Mouse (Mus musculus): Measurements from ENCODE around the gene Acsbg2. TPM values are rescaled to one million over a fixed set of nuclear protein-coding genes. Genes with fewer than 3 reads are reported as not detected.

The Acsbg2 gene
- total and polyA plus RNA-seq, 2 experiments from 2014 or later = 0.04 TPM; not detected in 1

DNA sequence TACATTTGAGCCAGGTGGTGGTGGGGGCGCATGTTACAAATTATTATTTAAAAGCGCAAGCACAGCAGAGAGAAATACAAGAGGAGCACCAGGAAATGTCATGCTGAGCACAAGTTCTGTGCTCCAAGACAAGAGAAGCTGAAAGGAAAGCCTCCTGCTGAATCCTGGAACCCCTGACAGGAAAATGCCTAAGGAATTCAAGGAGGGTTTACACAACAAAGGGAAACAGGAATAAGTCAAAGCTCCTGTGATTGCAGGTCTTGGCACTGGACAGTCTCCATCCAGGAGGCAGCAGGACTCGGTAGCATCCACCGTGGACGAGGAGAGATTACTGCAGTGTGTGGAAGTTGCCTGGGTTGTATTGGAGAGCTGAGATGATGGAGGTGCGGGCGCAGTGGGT, 8.2 kb downstream of the Acsbg2 start:
- Histone ChIP-seq H3K9me3 (replicated peaks; ENCODE audit: control insufficient read depth, low read length) (peaks cover 6% of the 10 kb centered on the region; the same call in 1 of the 2 replicates), H3K9ac (replicated peaks; ENCODE audit: low read depth, low read length) (no peak overlapping the region), H3K27ac (ENCODE audit: low read depth) (no peak overlapping the region), H3K36me3 (replicated peaks; ENCODE audit: control insufficient read depth, insufficient read depth, low read length) (no peaks in the 10 kb centered on the region), H3K4me2 (ENCODE audit: low read depth, low read length) (no peak overlapping the region), H3K27me3 (ENCODE audit: control insufficient read depth, insufficient read depth, low read length) (no peaks in the 10 kb centered on the region), H3K4me3 (ENCODE audit: low read depth, low read length) (no peak overlapping the region), H3K4me1 (ENCODE audit: control insufficient read depth, insufficient read depth) (no peaks in the 10 kb centered on the region)
- TF ChIP-seq EP300 (IDR thresholded peaks at IDR 0.05; ENCODE audit: low read depth) = no peak
- TF ChIP-seq CTCF (IDR thresholded peaks at IDR 0.05; ENCODE audit: low read depth) = no peak
- DNase-seq (ENCODE audit: low spot score) = no peak
- WGBS = 72% methylated on average over 7 of the region's 7 CpGs
- ATAC-seq (ENCODE audit: insufficient read depth, low read depth) = no peak

DNA sequence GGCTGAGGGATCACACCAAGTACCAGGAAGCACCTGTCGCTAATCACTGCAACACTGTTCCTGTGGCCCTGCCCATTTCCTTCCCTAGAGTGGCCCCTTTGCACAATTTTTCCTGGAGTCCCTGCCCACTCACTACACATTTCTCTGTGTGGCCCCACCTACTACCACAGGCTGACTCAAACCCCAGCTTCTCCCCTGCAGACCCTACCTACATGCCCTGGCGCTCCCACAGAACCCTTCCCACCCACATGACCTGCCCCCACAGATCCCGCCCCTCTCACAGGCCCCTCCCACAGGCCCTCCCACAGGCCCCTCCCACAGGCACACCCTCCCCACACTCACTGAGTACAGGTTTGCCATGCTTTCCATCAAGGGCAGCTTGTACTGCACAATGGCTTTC, 13.1 kb downstream of the Acsbg2 start:
- H3K27ac ChIP-seq (ENCODE audit: low read depth) = no peak overlapping the region
- ATAC-seq (ENCODE audit: insufficient read depth, low read depth) = no peak; the same call in 1 of the 2 replicates
- WGBS = 54% methylated on average over 2 of the region's 3 CpGs
- no peak overlapping the region for H3K4me3 ChIP-seq (ENCODE audit: low read depth, low read length)
- DNase-seq (ENCODE audit: low spot score) = no peak
- H3K36me3 ChIP-seq (replicated peaks; ENCODE audit: control insufficient read depth, insufficient read depth, low read length) = no peaks in the 10 kb centered on the region
- TF ChIP-seq EP300 (IDR thresholded peaks at IDR 0.05; ENCODE audit: low read depth) (no peak), CTCF (IDR thresholded peaks at IDR 0.05; ENCODE audit: low read depth) (no peak)
- H3K9me3 ChIP-seq (replicated peaks; ENCODE audit: control insufficient read depth, low read length) = no peaks in the 10 kb centered on the region
- H3K27me3 ChIP-seq (ENCODE audit: control insufficient read depth, insufficient read depth, low read length) = no peaks in the 10 kb centered on the region
- no peak overlapping the region for H3K4me2 ChIP-seq (ENCODE audit: low read depth, low read length)
- H3K4me1 ChIP-seq (ENCODE audit: control insufficient read depth, insufficient read depth) = no peaks in the 10 kb centered on the region; the same call in 1 of the 2 replicates
- no peak overlapping the region for H3K9ac ChIP-seq (replicated peaks; ENCODE audit: low read depth, low read length)

DNA sequence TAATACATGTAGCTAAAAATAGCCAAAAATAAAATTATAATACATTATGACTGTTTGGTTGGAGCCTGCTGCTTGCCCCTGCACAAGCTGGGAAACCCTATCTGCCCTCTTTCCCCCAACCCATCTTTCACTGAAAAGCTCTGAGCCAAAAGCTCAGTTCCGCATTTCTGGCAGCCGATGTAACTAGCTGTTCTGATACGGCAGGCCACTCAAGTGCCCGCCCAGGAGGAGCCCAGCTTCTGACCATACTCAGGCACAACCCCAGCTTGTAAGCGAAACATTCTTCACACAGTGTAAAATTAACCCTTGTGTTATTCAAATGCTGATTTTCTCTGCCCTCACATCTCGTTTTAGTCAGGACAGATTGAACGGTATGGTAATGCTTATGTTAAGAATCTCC, 15.3 kb downstream of the Acsbg2 start:
- no peaks in the 10 kb centered on the region for H3K36me3 ChIP-seq (replicated peaks; ENCODE audit: control insufficient read depth, insufficient read depth, low read length)
- peak overlapping the region; percentile 1; the same call in 1 of the 2 replicates for H3K4me2 ChIP-seq (ENCODE audit: low read depth, low read length)
- H3K4me1 ChIP-seq (ENCODE audit: control insufficient read depth, insufficient read depth) = no peaks in the 10 kb centered on the region; the same call in 1 of the 2 replicates
- DNase-seq (ENCODE audit: low spot score) = peak; percentile 80
- H3K27me3 ChIP-seq (ENCODE audit: control insufficient read depth, insufficient read depth, low read length) = no peaks in the 10 kb centered on the region
- no peaks in the 10 kb centered on the region for H3K9me3 ChIP-seq (replicated peaks; ENCODE audit: control insufficient read depth, low read length)
- peak; percentile 90 for ATAC-seq (ENCODE audit: insufficient read depth, low read depth)
- H3K27ac ChIP-seq (ENCODE audit: low read depth) = peak overlapping the region; percentile 75
- no peak for TF ChIP-seq EP300 (IDR thresholded peaks at IDR 0.05; ENCODE audit: low read depth)
- no peak for TF ChIP-seq CTCF (IDR thresholded peaks at IDR 0.05; ENCODE audit: low read depth)
- 20% methylated on average over 7 of the region's 7 CpGs for WGBS
- H3K4me3 ChIP-seq (ENCODE audit: low read depth, low read length) = no peak overlapping the region
- H3K9ac ChIP-seq (replicated peaks; ENCODE audit: low read depth, low read length) = no peak overlapping the region

DNA sequence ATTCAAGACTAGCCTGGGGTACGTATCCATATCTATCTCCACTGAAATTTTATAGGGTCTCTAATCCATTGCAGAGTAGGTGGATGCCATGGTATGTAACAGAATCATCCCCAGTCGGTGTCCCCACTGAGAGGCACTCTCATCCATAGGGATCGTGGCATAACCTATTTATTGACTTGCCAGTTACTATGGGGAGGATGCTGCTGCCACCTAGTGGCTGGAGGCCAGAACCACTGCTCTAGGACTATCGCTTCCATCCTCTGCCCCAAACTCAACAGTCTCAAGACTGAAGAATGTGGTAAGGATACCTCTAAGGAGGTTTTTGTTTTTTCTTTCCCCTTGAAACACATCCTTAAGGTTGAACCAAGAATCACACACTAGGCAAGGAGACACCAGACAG, 16.0 kb downstream of the Acsbg2 start:
- Histone ChIP-seq H3K4me3 (ENCODE audit: low read depth, low read length) (no peak overlapping the region), H3K9ac (replicated peaks; ENCODE audit: low read depth, low read length) (no peak overlapping the region), H3K4me2 (ENCODE audit: low read depth, low read length) (no peak overlapping the region), H3K9me3 (replicated peaks; ENCODE audit: control insufficient read depth, low read length) (no peaks in the 10 kb centered on the region), H3K4me1 (ENCODE audit: control insufficient read depth, insufficient read depth) (no peaks in the 10 kb centered on the region; the same call in 1 of the 2 replicates), H3K27me3 (ENCODE audit: control insufficient read depth, insufficient read depth, low read length) (no peaks in the 10 kb centered on the region), H3K27ac (ENCODE audit: low read depth) (peak overlapping the region; percentile 75), H3K36me3 (replicated peaks; ENCODE audit: control insufficient read depth, insufficient read depth, low read length) (no peaks in the 10 kb centered on the region)
- DNase-seq (ENCODE audit: low spot score) (peak; percentile 40), ATAC-seq (ENCODE audit: insufficient read depth, low read depth) (peak; percentile 24; the same call in 1 of the 2 replicates)
- WGBS = 60% methylated on average over 4 of the region's 4 CpGs
- TF ChIP-seq CTCF (IDR thresholded peaks at IDR 0.05; ENCODE audit: low read depth) = peak; percentile 76
- no peak for TF ChIP-seq EP300 (IDR thresholded peaks at IDR 0.05; ENCODE audit: low read depth)

DNA sequence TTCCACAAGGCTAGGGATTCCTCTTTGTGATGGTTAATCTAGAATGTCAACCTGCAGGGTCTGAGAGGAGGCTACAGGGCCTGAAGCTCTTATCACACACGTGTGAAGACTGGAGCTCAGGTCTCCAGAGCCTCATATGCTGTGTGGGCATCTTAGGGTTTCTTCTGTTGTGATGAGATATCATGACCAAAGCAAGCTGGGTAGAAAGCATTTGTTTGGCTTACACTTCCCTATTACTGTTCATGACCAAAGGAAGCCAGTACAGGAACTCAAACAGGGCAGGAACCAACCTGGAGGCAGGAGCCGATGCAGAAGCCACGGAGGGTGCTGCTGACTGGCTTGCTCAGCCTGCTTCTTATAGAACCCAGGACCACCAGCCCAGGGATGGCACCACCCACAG, 18.8 kb downstream of the Acsbg2 start:
- Histone ChIP-seq H3K4me1 (ENCODE audit: control insufficient read depth, insufficient read depth) (no peaks in the 10 kb centered on the region; the same call in 1 of the 2 replicates), H3K9me3 (replicated peaks; ENCODE audit: control insufficient read depth, low read length) (no peaks in the 10 kb centered on the region), H3K4me3 (ENCODE audit: low read depth, low read length) (no peak overlapping the region), H3K9ac (replicated peaks; ENCODE audit: low read depth, low read length) (no peak overlapping the region), H3K4me2 (ENCODE audit: low read depth, low read length) (no peak overlapping the region), H3K36me3 (replicated peaks; ENCODE audit: control insufficient read depth, insufficient read depth, low read length) (no peaks in the 10 kb centered on the region), H3K27ac (ENCODE audit: low read depth) (no peak overlapping the region), H3K27me3 (ENCODE audit: control insufficient read depth, insufficient read depth, low read length) (no peaks in the 10 kb centered on the region)
- DNase-seq (ENCODE audit: low spot score) (no peak), ATAC-seq (ENCODE audit: insufficient read depth, low read depth) (no peak)
- 75% methylated on average over 3 of the region's 3 CpGs for WGBS
- TF ChIP-seq EP300 (IDR thresholded peaks at IDR 0.05; ENCODE audit: low read depth) (no peak), CTCF (IDR thresholded peaks at IDR 0.05; ENCODE audit: low read depth) (no peak)

DNA sequence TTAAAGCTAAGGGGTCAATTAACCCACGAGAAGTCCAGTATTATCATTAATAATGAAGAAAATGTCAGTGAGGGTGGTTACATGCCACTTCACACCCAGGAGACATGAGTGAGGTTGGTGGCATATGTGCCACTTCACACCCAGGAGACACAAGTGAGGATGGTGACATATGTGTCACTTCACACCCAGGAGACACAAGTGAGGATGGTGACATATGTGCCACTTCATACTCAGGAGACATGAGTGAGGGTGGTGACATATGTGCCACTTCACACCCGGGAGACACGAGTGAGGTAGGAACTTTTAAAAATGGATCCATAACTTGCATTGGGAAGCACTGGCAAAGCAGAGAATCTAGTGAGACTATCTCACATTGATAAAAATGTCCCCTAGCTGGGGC, 23.1 kb downstream of the Acsbg2 start:
- H3K4me1 ChIP-seq (ENCODE audit: control insufficient read depth, insufficient read depth) = no peaks in the 10 kb centered on the region
- no peak overlapping the region for H3K27ac ChIP-seq (ENCODE audit: low read depth)
- TF ChIP-seq EP300 (IDR thresholded peaks at IDR 0.05; ENCODE audit: low read depth) (no peak), CTCF (IDR thresholded peaks at IDR 0.05; ENCODE audit: low read depth) (no peak)
- no peak for DNase-seq (ENCODE audit: low spot score)
- H3K9me3 ChIP-seq (replicated peaks; ENCODE audit: control insufficient read depth, low read length) = no peaks in the 10 kb centered on the region
- H3K4me2 ChIP-seq (ENCODE audit: low read depth, low read length) = no peak overlapping the region
- ATAC-seq (ENCODE audit: insufficient read depth, low read depth) = no peak
- no peak overlapping the region for H3K9ac ChIP-seq (replicated peaks; ENCODE audit: low read depth, low read length)
- H3K4me3 ChIP-seq (ENCODE audit: low read depth, low read length) = no peak overlapping the region
- H3K36me3 ChIP-seq (replicated peaks; ENCODE audit: control insufficient read depth, insufficient read depth, low read length) = no peaks in the 10 kb centered on the region
- WGBS = 47% methylated on average over 3 of the region's 3 CpGs
- no peaks in the 10 kb centered on the region for H3K27me3 ChIP-seq (ENCODE audit: control insufficient read depth, insufficient read depth, low read length)

All from heart, postnatal 0 days (tissue).